Mouse (Mus musculus): ENCODE measurements around the gene Zfp697. TPM values are rescaled to one million over a fixed set of nuclear protein-coding genes. Genes with fewer than 3 reads are reported as not detected.

Zfp697 gene
- polyA plus RNA-seq, 1 experiment from 2014 or later, result 13.3 TPM

DNA sequence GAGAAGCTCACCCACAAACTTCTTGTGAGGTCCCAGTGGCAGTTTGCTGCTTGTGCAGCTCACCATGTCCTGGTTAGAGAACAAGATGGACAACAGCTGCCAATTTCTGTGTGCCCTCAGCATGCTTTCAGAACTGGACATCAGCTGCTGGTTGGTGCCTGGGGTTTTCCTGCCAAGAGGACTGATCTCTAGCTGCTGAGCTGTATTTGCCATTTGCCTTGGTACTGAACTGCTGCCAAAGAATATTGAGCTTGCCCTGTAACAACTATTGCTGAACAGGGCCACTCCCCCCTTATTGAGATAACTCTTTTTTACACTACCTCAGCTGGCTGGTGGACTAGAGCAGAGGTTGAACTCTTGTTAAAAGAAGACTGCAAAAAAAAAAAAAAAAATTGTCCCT lies 381.9 kb downstream of the Zfp697 start:
- Histone ChIP-seq H3K9me3 (ENCODE audit: control insufficient read depth, low read length) (peaks cover 2% of the 10 kb centered on the region; the same call in 1 of the 2 replicates), H3K27ac (replicated peaks in 1 of 2; ENCODE audit: control insufficient read depth in 1 of 2, insufficient read depth in 1 of 2, low read depth in 2 of 2, low read length in 2 of 2) (no peak overlapping the region), H3K4me3 (ENCODE audit: control insufficient read depth in 1 of 2, insufficient read depth in 1 of 2, low read depth in 1 of 2, low read length in 2 of 2) (no peak overlapping the region), H3K4me1 (ENCODE audit: control insufficient read depth in 2 of 2, insufficient read depth in 2 of 2, low read length in 2 of 2) (no peaks in the 10 kb centered on the region), H3K36me3 (ENCODE audit: control insufficient read depth, insufficient read depth, low read length) (no peaks in the 10 kb centered on the region), H3K27me3 (ENCODE audit: control insufficient read depth, insufficient read depth, low read length) (no peaks in the 10 kb centered on the region), H3K4me2 (ENCODE audit: low read length) (no peak overlapping the region), H3K9ac (ENCODE audit: low read length) (no peak overlapping the region)
- ATAC-seq (ENCODE audit: insufficient number of reproducible peaks, insufficient read depth, low FRiP score, low read depth), result no peak

DNA sequence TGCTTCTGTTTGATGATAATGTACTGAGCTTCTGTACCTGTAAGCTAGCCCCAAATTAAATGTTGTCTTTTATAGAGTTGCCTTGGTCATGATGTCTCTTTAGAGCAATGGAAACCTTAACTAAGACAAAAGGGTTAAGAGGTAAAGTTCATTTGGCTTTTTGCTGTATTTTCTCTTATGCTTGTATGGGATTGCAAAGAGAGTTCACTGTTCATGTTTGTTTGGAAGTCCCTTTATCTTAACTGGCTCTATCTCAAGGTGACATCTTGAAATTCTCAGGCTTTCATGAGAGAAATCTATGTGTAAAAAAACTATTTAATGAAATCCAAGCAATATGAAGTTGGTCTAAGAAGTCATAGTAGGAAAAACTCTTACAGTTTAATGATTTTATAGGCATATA lies 398.7 kb downstream of the Zfp697 start:
- no peak overlapping the region for H3K4me2 ChIP-seq (ENCODE audit: low read length)
- H3K36me3 ChIP-seq (ENCODE audit: control insufficient read depth, insufficient read depth, low read length), result no peaks in the 10 kb centered on the region
- no peaks in the 10 kb centered on the region for H3K9me3 ChIP-seq (ENCODE audit: control insufficient read depth, low read length)
- H3K27ac ChIP-seq (replicated peaks in 1 of 2; ENCODE audit: control insufficient read depth in 1 of 2, insufficient read depth in 1 of 2, low read depth in 2 of 2, low read length in 2 of 2), result no peak overlapping the region
- no peak overlapping the region for H3K4me3 ChIP-seq (ENCODE audit: control insufficient read depth in 1 of 2, insufficient read depth in 1 of 2, low read depth in 1 of 2, low read length in 2 of 2)
- no peak for ATAC-seq (ENCODE audit: insufficient number of reproducible peaks, insufficient read depth, low FRiP score, low read depth)
- H3K4me1 ChIP-seq (ENCODE audit: control insufficient read depth in 2 of 2, insufficient read depth in 2 of 2, low read length in 2 of 2), result no peaks in the 10 kb centered on the region
- H3K27me3 ChIP-seq (ENCODE audit: control insufficient read depth, insufficient read depth, low read length), result no peaks in the 10 kb centered on the region
- H3K9ac ChIP-seq (ENCODE audit: low read length), result no peak overlapping the region

DNA sequence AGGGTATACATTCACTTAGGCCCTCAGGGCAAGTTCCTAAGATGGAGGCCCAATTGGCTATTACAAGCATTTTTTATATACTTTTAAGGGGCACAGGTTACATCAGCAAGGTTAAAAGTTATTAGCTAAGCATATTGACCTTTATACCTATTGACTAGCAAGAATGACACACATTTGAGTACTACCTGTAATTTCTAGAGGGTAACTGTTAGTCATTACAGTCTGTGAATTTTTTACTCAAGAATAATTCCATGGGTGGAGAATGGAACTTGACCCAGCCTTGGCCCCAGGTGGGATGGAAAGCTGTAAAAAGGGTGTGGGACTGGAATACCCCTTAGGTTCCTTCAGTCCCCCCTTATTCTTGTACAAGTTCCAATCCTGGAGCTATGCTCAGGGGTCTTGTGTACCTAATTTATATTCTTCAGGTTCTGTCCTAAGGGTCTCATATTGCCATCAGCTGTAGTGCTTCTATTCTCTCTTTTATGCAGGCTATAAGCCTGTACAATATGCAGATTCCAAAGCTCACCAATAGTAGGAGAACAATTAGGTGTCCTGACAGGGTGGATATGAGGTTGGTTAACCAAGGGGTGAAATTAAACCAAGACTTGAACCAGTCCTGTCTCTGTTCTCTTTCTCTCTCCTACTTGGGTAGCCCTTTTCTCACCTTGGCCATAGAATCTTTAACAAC lies 400.1 kb downstream of the Zfp697 start:
- no peaks in the 10 kb centered on the region for H3K27me3 ChIP-seq (ENCODE audit: control insufficient read depth, insufficient read depth, low read length)
- ATAC-seq (ENCODE audit: insufficient number of reproducible peaks, insufficient read depth, low FRiP score, low read depth), result no peak
- H3K4me3 ChIP-seq (ENCODE audit: control insufficient read depth in 1 of 2, insufficient read depth in 1 of 2, low read depth in 1 of 2, low read length in 2 of 2), result no peak overlapping the region
- no peaks in the 10 kb centered on the region for H3K36me3 ChIP-seq (ENCODE audit: control insufficient read depth, insufficient read depth, low read length)
- H3K9ac ChIP-seq (ENCODE audit: low read length), result no peak overlapping the region
- no peaks in the 10 kb centered on the region for H3K9me3 ChIP-seq (ENCODE audit: control insufficient read depth, low read length)
- H3K4me1 ChIP-seq (ENCODE audit: control insufficient read depth in 2 of 2, insufficient read depth in 2 of 2, low read length in 2 of 2), result no peaks in the 10 kb centered on the region
- no peak overlapping the region for H3K4me2 ChIP-seq (ENCODE audit: low read length)
- no peak overlapping the region for H3K27ac ChIP-seq (replicated peaks in 1 of 2; ENCODE audit: control insufficient read depth in 1 of 2, insufficient read depth in 1 of 2, low read depth in 2 of 2, low read length in 2 of 2)

DNA sequence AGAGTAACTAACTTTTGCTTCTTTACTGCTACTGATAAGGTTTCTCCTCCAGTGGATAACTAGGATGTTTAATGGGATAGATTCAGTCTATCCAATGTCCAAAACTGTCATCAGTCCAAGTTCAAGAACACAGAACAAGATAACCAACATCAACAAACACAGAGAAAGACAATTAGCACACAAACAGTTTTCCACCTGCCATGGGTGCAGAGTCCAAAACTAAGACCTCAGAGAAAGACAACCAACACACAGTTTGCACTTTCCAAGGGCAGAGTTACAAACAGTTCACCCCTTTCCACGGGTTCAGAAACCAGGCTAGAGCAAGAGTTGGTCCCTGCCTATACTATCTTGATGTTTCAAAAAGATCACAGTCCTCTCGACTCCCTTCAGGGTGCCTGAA lies 404.3 kb downstream of the Zfp697 start:
- Histone ChIP-seq H3K9ac (ENCODE audit: low read length) (no peak overlapping the region), H3K36me3 (ENCODE audit: control insufficient read depth, insufficient read depth, low read length) (no peaks in the 10 kb centered on the region), H3K27me3 (ENCODE audit: control insufficient read depth, insufficient read depth, low read length) (no peaks in the 10 kb centered on the region), H3K4me1 (ENCODE audit: control insufficient read depth in 2 of 2, insufficient read depth in 2 of 2, low read length in 2 of 2) (no peaks in the 10 kb centered on the region), H3K9me3 (ENCODE audit: control insufficient read depth, low read length) (no peaks in the 10 kb centered on the region), H3K27ac (replicated peaks in 1 of 2; ENCODE audit: control insufficient read depth in 1 of 2, insufficient read depth in 1 of 2, low read depth in 2 of 2, low read length in 2 of 2) (no peak overlapping the region), H3K4me3 (ENCODE audit: control insufficient read depth in 1 of 2, insufficient read depth in 1 of 2, low read depth in 1 of 2, low read length in 2 of 2) (no peak overlapping the region), H3K4me2 (ENCODE audit: low read length) (no peak overlapping the region)
- ATAC-seq (ENCODE audit: insufficient number of reproducible peaks, insufficient read depth, low FRiP score, low read depth), result no peak
- WGBS, result 52% methylated on average over 2 of the region's 2 CpGs

Other genes with a start within 250 kb of the Zfp697 start
- gene Adam30, start 221.8 kb upstream of the Zfp697 start, polyA plus RNA-seq (2014; fragmentation: Nextera tagmentation; extraction: Ambion mirVana), result not detected in 2 replicates
- 0.20 TPM in 1 of 2 replicates, not detected in the other for gene Reg4, start 160.3 kb upstream of the Zfp697 start, polyA plus RNA-seq (2014; fragmentation: Nextera tagmentation; extraction: Ambion mirVana)
- 12.4 and 14.0 TPM in 2 replicates for gene Hmgcs2, start 102.0 kb upstream of the Zfp697 start, polyA plus RNA-seq (2014; fragmentation: Nextera tagmentation; extraction: Ambion mirVana)
- gene Phgdh, start 42.5 kb upstream of the Zfp697 start, polyA plus RNA-seq (2014; fragmentation: Nextera tagmentation; extraction: Ambion mirVana), result 74.7 and 88.4 TPM in 2 replicates
- gene Gm4450, start 74.7 kb downstream of the Zfp697 start, polyA plus RNA-seq (2014; fragmentation: Nextera tagmentation; extraction: Ambion mirVana), result not detected in 2 replicates
- gene Hsd3b4, start 128.1 kb downstream of the Zfp697 start, polyA plus RNA-seq (2014; fragmentation: Nextera tagmentation; extraction: Ambion mirVana), result not detected in 2 replicates
- not detected in 2 replicates for gene Gm10681, start 206.3 kb downstream of the Zfp697 start, polyA plus RNA-seq (2014; fragmentation: Nextera tagmentation; extraction: Ambion mirVana)
- gene Hsd3b5, start 247.8 kb downstream of the Zfp697 start, polyA plus RNA-seq (2014; fragmentation: Nextera tagmentation; extraction: Ambion mirVana), result not detected in 2 replicates

All from heart, embryonic 14.5 days (tissue).